Mouse (Mus musculus): Measurements from ENCODE around the gene Son.
A peak's percentile ranks its signal among the peaks of the same experiment; 100 is the strongest.
"Not testable (repeated sequence)": the region's sequence is repeated elsewhere in the genome, so short reads cannot be mapped to it uniquely, and the experiment has no call there.

The Son gene

GRCm38 (mm10) chr16:91639161-91639560 lies 8.1 kb upstream of the Son start:
- no peak for DNase-seq (ENCODE audit: low spot score)

- DNase-seq (ENCODE audit: low spot score) = no peak
Observed at GRCm38 (mm10) chr16:91639636-91640035, 7.7 kb upstream of the Son start.

GRCm38 (mm10) chr16:91640171-91640570 lies 7.1 kb upstream of the Son start:
- no peak for DNase-seq (ENCODE audit: low spot score)

- no peak for DNase-seq (ENCODE audit: low spot score)
Observed at GRCm38 (mm10) chr16:91644901-91645300, 2.4 kb upstream of the Son start.

GRCm38 (mm10) chr16:91645420-91645819 lies 1.9 kb upstream of the Son start:
- DNase-seq (ENCODE audit: low spot score) = not testable (repeated sequence)

GRCm38 (mm10) chr16:91645995-91646602 lies 1.2 kb upstream of the Son start:
- peak; percentile 66 for DNase-seq (ENCODE audit: low spot score)

- peak; percentile 91 for DNase-seq (ENCODE audit: low spot score)
Observed at GRCm38 (mm10) chr16:91646681-91647419, 456 bp upstream of the Son start, which contains the start of gene Gart. Gene Gart (minus strand): TSS chr16:91646952.

- DNase-seq (ENCODE audit: low spot score) = peak; percentile 76
Observed at GRCm38 (mm10) chr16:91648220-91648550, 879 bp downstream of the Son start.

- no peak for DNase-seq (ENCODE audit: low spot score)
Observed at GRCm38 (mm10) chr16:91649246-91649645, 1.9 kb downstream of the Son start.

GRCm38 (mm10) chr16:91649781-91650180 lies 2.5 kb downstream of the Son start:
- no peak for DNase-seq (ENCODE audit: low spot score)

- DNase-seq (ENCODE audit: low spot score) = no peak
Observed at GRCm38 (mm10) chr16:91652191-91652590, 4.9 kb downstream of the Son start.

- DNase-seq (ENCODE audit: low spot score) = no peak
Observed at GRCm38 (mm10) chr16:91655285-91655684, 8.0 kb downstream of the Son start.

GRCm38 (mm10) chr16:91657285-91657684 lies 10.0 kb downstream of the Son start:
- DNase-seq (ENCODE audit: low spot score) = no peak

GRCm38 (mm10) chr16:91658471-91658870 lies 11.2 kb downstream of the Son start:
- DNase-seq (ENCODE audit: low spot score) = no peak

GRCm38 (mm10) chr16:91659798-91660197 lies 12.5 kb downstream of the Son start:
- DNase-seq (ENCODE audit: low spot score) = no peak

- no peak for DNase-seq (ENCODE audit: low spot score)
Observed at GRCm38 (mm10) chr16:91661397-91661796, 14.1 kb downstream of the Son start.

- no peak for DNase-seq (ENCODE audit: low spot score)
Observed at GRCm38 (mm10) chr16:91662336-91662735, 15.0 kb downstream of the Son start.

- no peak for DNase-seq (ENCODE audit: low spot score)
Observed at GRCm38 (mm10) chr16:91663795-91664194, 16.5 kb downstream of the Son start.

GRCm38 (mm10) chr16:91674500-91674899 lies 27.2 kb downstream of the Son start:
- DNase-seq (ENCODE audit: low spot score) = no peak

- DNase-seq (ENCODE audit: low spot score) = no peak
Observed at GRCm38 (mm10) chr16:91678147-91678911, 31.0 kb downstream of the Son start.

GRCm38 (mm10) chr16:91680656-91681055 lies 33.4 kb downstream of the Son start:
- no peak for DNase-seq (ENCODE audit: low spot score)

GRCm38 (mm10) chr16:91685526-91685925 lies 38.2 kb downstream of the Son start:
- DNase-seq (ENCODE audit: low spot score) = no peak

GRCm38 (mm10) chr16:91686369-91686768 lies 39.1 kb downstream of the Son start:
- no peak for DNase-seq (ENCODE audit: low spot score)

All from MN1 (cell line).